Mouse (Mus musculus) skeletal muscle tissue, adult 2 months (tissue): Measurements from ENCODE around the gene Foxf1.

Source experiments
- DNase-seq: peaks from one replicate; pipeline ENCODE4 v3.0.0-alpha.2; 2012; ENCODE audit warnings: low read depth, low spot score

Gene Foxf1

DNA sequence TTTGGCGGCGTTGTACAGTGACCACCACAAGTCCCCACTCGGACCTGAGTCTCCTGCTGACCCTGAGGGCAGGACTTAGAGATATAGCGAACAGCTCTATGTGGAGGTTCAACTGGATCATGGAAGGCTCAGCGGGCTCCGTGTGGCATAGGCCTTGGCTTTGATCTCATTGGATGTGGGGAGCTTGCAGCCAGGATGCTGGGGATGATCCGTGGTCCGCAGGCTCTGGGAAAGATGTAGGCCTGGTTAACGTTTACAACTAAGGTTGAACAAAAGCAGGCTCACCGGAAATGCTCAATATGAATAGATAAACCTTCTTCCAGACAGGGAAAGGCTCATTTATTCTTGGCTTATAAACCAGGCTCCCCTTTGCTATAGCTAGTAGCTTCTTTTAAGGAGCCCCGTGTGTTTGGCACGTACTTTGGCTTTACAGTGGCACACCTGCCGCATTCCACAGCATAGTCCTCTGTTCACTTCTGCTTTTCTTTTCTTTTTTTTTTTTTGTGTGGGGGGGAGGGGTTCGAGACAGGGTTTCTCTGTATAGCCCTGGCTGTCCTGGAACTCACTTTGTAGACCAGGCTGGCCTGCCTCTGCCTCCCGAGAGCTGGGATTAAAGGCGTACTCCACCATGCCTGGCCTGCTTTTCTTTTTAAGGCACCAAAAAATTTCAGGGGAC is 45.2 kb downstream of the Foxf1 start:
- no peak for DNase-seq

DNA sequence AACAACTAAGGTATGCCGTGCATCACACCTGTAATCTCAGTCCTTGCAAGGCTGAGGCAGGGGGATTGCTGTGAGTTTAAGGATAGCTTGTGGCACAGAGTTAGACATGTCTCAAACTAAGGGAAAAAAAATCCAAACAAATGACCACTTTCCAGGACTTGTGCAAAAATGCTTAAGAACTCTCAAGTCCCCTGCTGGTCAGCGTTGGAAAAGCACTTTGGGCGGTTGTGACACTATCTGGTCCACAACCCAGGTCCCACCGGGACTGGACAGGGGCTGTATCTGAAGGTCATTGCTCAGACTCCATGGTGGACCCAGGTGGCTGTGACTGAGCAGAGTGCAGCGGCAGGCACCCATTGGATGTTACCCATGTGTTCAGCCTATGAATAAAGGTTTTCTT is 46.3 kb downstream of the Foxf1 start:
- no peak for DNase-seq

DNA sequence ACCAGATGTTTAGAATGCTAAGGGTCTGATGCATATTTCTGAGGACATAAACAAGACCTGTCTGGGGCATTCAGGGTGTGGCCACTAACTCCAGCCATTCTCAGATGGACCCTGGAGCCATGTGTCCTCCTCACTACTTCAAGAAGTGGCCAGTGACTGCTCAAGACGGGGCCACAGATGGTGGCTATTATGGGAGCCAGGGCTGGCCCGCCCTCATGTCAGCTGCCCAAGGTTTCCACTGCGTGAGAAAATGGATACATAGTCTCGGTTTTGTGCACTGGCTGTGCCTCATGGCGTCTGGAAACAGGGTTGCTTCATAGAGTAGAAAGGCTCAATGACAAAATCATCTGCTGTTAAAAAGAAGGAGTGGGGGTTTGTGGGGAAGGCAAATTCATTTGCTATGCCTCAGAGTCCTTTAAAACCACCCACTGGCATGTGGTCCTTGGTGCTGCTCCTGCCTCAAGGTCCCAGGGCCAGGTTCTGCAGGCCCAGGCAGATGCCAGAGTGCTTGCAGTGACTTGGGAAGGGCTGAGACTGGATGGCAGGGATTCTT is 48.9 kb downstream of the Foxf1 start:
- DNase-seq: no peak

DNA sequence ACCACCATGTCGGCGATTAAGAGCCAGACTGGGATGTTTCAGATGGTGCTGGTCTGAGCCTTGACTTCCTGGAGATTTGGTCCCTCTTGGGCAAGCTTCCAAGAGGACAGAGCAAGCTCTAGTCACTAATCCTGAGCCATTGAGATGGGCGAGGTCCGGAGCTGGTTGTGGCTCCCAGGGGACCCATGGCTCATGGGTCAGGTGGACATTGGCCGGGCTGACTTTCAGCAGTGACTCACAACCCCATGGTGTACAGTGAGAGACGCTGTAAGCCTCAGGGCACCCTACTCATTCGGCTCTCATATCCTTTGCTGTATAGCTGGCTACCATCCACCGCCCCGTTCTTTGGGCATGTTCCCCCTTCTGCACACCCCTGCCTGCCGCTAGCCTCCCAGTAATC is 49.9 kb downstream of the Foxf1 start:
- DNase-seq: no peak

DNA sequence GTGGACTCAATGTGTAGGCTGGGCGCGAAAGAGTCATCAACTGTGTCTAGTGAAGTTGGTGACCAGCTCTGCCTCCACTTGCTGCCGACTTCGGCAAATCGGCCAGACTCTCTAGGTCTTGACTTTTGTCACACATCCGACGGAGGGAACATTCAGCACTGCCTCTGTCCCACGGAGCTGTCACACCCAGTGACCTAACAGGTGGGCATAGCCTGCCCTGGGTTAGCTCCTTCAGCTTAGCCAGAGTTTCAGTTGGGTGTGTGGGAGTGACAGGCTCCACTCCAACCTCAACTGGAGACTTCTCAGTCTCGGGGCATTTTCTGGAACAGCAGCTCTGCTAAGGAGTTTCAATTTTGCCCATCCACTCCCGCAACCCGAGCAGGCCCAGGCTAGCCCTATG is 50.3 kb downstream of the Foxf1 start:
- DNase-seq: no peak

DNA sequence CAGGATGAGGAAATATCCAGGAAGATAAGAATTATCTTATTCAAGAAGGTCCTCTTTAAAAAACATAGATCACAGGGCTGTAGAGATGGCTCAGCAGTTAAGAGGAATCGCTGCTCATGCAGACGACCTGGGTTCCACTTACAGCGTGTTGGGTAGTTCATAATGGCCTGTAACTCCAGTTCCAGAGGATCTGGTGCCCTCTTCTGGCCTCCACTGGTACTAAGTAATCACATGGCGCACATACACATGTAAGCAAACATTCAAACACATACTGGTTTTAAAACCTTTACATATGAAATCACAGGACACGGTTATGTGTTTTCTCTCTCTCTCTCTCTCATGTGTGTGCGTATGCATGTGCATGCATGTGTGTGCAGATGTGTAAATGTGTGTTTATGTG is 52.7 kb downstream of the Foxf1 start:
- no peak for DNase-seq
